Mouse (Mus musculus): Measurements from ENCODE around the gene Klhl18. TPM values are rescaled to one million over a fixed set of nuclear protein-coding genes. Genes with fewer than 3 reads are reported as not detected.

Klhl18 gene
- polyA plus RNA-seq, 1 experiment from 2014 or later, result 5.2 TPM

DNA sequence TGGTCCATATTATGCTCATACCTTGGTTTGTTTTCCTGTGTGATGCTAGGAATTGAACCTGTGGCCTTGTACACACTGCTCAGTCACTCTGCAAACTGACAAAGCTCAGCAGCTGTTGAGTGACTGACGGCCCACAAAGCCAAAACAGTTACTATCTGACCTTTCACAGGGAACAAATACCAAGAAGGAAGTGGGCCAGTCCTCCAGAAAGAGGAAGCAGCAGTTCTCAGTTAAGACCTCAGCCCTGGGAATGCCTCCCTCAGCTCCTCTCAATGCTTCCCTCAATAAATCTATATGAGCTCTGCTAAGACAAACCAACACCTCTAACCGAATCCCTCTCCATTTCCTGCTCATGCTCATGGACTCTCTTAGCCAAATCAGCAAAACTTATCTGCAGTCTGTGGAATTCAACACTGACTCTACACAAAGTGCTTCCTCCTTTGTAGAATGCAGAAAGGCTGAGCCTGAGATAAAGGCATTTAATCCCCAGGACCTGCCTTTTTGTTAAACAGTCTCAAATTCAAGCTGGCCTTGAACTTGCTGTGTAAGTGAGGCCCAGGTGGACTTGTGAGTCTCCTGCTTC, 17.3 kb downstream of the Klhl18 start:
- no peaks in the 10 kb centered on the region for H3K9me3 ChIP-seq (ENCODE audit: control insufficient read depth)
- WGBS, result 17% methylated on average over 2 of the region's 2 CpGs

DNA sequence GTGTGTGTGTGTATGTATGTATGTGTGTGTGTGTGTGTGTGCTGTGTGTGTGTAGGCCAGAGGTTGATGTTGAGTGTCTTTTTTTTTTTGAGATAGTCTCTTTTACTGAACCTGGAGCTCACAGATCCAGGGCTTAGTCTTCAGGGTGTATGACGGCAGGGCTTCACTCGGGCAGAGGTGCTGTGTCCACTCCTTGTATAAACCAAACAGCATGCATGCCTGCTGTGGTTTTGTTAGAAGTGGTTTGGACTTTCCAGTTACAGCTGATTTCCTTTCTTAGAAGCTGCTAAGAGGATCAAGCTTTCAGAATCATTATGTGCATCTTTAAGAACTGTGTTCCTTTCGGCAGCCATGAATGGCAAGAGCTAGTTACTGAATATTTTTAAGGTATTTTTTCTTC, 18.6 kb downstream of the Klhl18 start:
- Histone ChIP-seq H3K4me1 (replicated peaks; ENCODE audit: control insufficient read depth, insufficient read depth, low read length) (0 out of 2 replicates have a peak, but pooled peaks cover 5% of the 10 kb centered on the region), H3K4me3 (ENCODE audit: low read depth, low read length) (no peak overlapping the region), H3K27ac (ENCODE audit: low read depth, low read length) (no peak overlapping the region), H3K27me3 (replicated peaks; ENCODE audit: control insufficient read depth, insufficient read depth, low read length) (no peaks in the 10 kb centered on the region), H3K9ac (ENCODE audit: low read depth, low read length) (no peak overlapping the region), H3K36me3 (ENCODE audit: control insufficient read depth, insufficient read depth) (peaks cover 3% of the 10 kb centered on the region; the same call in 1 of the 2 replicates), H3K9me3 (ENCODE audit: control insufficient read depth) (no peaks in the 10 kb centered on the region), H3K4me2 (replicated peaks; ENCODE audit: low read depth) (no peak overlapping the region)
- WGBS, result 88% methylated on average over 3 of the region's 3 CpGs
- no peak for TF ChIP-seq CTCF (IDR thresholded peaks at IDR 0.05; ENCODE audit: low read depth)
- ATAC-seq, result no peak

More for the DNA sequence above, 17.3 kb downstream of the Klhl18 start:
- Histone ChIP-seq H3K27ac (ENCODE audit: low read depth, low read length) (no peak overlapping the region; the same call in 1 of the 2 replicates), H3K36me3 (ENCODE audit: control insufficient read depth, insufficient read depth) (peaks cover 3% of the 10 kb centered on the region; the same call in 1 of the 2 replicates), H3K4me2 (replicated peaks; ENCODE audit: low read depth) (no peak overlapping the region), H3K9ac (ENCODE audit: low read depth, low read length) (no peak overlapping the region), H3K27me3 (replicated peaks; ENCODE audit: control insufficient read depth, insufficient read depth, low read length) (no peaks in the 10 kb centered on the region), H3K4me3 (ENCODE audit: low read depth, low read length) (no peak overlapping the region), H3K4me1 (replicated peaks; ENCODE audit: control insufficient read depth, insufficient read depth, low read length) (0 out of 2 replicates have a peak, but pooled peaks cover 5% of the 10 kb centered on the region)
- no peak for TF ChIP-seq CTCF (IDR thresholded peaks at IDR 0.05; ENCODE audit: low read depth)
- peak; percentile 43 for ATAC-seq

DNA sequence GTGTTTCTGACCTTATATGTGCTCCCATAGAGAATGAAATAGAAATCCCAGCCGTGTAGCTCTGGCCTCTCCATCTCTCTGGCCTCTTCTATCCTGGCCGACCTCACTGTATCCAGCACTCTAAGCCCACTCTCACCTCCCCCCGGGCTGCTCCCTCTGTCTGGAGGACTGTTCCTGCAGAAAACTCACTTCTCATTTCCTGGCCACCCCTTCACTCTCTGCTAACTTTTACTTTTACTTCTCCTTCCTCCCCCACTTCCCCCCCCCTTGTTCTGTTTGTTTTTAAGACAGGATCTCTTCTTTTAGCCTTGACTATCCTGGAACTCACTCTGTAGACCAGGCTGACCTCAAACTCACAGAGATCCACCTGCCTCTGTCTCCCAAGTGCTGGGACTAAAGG, 24.0 kb downstream of the Klhl18 start:
- Histone ChIP-seq H3K4me2 (replicated peaks; ENCODE audit: low read depth) (no peak overlapping the region), H3K9ac (ENCODE audit: low read depth, low read length) (no peak overlapping the region), H3K9me3 (ENCODE audit: control insufficient read depth) (no peaks in the 10 kb centered on the region), H3K4me3 (ENCODE audit: low read depth, low read length) (no peak overlapping the region), H3K27me3 (replicated peaks; ENCODE audit: control insufficient read depth, insufficient read depth, low read length) (no peaks in the 10 kb centered on the region), H3K36me3 (ENCODE audit: control insufficient read depth, insufficient read depth) (peaks cover 23% of the 10 kb centered on the region; the same call in 1 of the 2 replicates), H3K27ac (ENCODE audit: low read depth, low read length) (no peak overlapping the region), H3K4me1 (replicated peaks; ENCODE audit: control insufficient read depth, insufficient read depth, low read length) (no peaks in the 10 kb centered on the region)
- WGBS, result 76% methylated on average over 3 of the region's 3 CpGs
- no peak for ATAC-seq
- TF ChIP-seq CTCF (IDR thresholded peaks at IDR 0.05; ENCODE audit: low read depth), result no peak

DNA sequence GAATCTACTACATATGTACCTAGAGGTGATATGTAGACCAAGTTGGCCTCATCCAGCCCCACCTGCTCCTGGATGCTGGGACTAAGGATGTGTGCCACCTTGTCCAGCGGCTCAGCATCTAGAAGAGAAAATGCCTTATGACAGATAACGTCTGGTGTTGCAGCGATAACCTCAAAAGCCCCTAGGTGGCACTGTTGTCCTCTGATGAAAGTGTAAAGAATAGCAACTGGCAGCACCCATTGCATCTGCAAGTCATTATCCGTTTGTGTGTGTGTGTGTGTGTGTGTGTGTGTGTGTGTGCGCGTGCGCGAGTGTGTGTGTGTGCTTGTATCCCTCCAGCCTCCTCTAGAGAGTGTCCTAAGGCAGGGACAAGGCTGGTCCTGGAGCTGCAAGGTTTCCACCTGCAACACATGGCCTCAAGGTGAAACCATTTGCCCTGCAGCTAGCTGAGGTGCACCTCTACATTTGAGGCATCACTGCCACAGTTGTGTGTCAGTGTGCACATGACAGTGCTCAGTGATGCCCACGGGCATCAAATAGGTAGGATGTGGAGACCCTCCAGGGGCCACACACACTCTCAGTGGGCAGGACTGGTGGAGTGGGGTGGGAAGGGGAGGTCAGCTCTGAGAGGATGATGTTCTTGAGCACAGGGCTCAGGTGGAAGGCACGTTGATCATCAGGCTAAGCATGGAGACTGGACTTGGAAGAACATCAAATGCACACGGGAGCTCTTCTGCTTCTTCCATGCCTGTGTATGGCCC, 27.5 kb downstream of the Klhl18 start:
- no peaks in the 10 kb centered on the region for H3K4me1 ChIP-seq (replicated peaks; ENCODE audit: control insufficient read depth, insufficient read depth, low read length)
- H3K27ac ChIP-seq (ENCODE audit: low read depth, low read length), result no peak overlapping the region
- peak; percentile 75 for ATAC-seq
- no peaks in the 10 kb centered on the region for H3K9me3 ChIP-seq (ENCODE audit: control insufficient read depth)
- peaks cover 32% of the 10 kb centered on the region; the same call in 1 of the 2 replicates for H3K36me3 ChIP-seq (ENCODE audit: control insufficient read depth, insufficient read depth)
- H3K9ac ChIP-seq (ENCODE audit: low read depth, low read length), result no peak overlapping the region
- 25% methylated on average over 11 of the region's 11 CpGs for WGBS
- peak; percentile 92 for TF ChIP-seq CTCF (IDR thresholded peaks at IDR 0.05; ENCODE audit: low read depth)
- no peaks in the 10 kb centered on the region for H3K27me3 ChIP-seq (replicated peaks; ENCODE audit: control insufficient read depth, insufficient read depth, low read length)
- no peak overlapping the region for H3K4me3 ChIP-seq (ENCODE audit: low read depth, low read length)
- no peak overlapping the region for H3K4me2 ChIP-seq (replicated peaks; ENCODE audit: low read depth)

DNA sequence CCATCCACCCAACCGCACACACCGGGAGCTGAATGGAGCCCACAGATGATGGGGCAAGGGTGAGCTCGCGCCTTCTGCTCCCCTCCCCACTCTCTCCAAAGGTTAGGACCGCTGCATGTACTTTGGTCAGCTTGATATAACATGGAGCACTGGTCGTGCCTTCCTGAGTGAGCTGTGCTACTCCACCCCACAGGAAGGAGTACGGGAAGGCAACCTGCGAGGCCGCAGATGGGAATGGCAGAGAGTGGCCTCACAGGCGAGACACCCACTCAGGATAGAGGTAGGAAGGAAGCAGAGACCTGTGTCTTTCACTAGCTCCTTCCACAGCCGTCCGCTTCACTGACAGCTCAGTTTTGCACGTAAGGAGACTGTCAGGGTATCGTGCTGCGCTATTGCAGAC, 28.1 kb downstream of the Klhl18 start:
- Histone ChIP-seq H3K4me3 (ENCODE audit: low read depth, low read length) (no peak overlapping the region), H3K9ac (ENCODE audit: low read depth, low read length) (no peak overlapping the region), H3K36me3 (ENCODE audit: control insufficient read depth, insufficient read depth) (peaks cover 32% of the 10 kb centered on the region; the same call in 1 of the 2 replicates), H3K4me2 (replicated peaks; ENCODE audit: low read depth) (no peak overlapping the region), H3K4me1 (replicated peaks; ENCODE audit: control insufficient read depth, insufficient read depth, low read length) (no peaks in the 10 kb centered on the region), H3K27me3 (replicated peaks; ENCODE audit: control insufficient read depth, insufficient read depth, low read length) (no peaks in the 10 kb centered on the region), H3K27ac (ENCODE audit: low read depth, low read length) (no peak overlapping the region), H3K9me3 (ENCODE audit: control insufficient read depth) (no peaks in the 10 kb centered on the region)
- 78% methylated on average over 15 of the region's 15 CpGs for WGBS
- no peak for TF ChIP-seq CTCF (IDR thresholded peaks at IDR 0.05; ENCODE audit: low read depth)
- no peak for ATAC-seq

DNA sequence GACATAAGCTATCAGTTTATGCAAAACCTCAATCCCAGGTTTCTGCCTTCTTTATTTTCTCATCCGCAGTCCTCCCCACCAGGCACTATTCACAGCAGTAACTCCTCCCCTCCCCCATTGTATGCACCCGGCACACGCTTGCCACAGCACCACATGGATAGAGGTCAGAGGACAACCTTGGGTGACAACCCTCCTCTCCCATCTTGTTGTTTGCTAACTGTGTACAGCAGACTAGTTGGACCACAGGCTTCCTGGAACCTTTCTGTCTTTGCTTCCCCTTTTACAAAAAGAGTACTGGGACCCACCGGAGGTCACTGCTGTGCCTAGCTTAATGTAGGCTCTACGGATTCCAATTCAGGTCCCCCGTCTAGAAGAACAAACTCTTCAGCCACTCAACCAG, 35.9 kb downstream of the Klhl18 start:
- 88% methylated on average over 6 of the region's 6 CpGs for WGBS
- no peak for ATAC-seq

More for the DNA sequence above, 35.9 kb downstream of the Klhl18 start:
- no peak for TF ChIP-seq CTCF (IDR thresholded peaks at IDR 0.05; ENCODE audit: low read depth)
- no peaks in the 10 kb centered on the region for H3K27me3 ChIP-seq (replicated peaks; ENCODE audit: control insufficient read depth, insufficient read depth, low read length)
- no peak overlapping the region for H3K27ac ChIP-seq (ENCODE audit: low read depth, low read length)
- no peak overlapping the region for H3K4me2 ChIP-seq (replicated peaks; ENCODE audit: low read depth)
- no peak overlapping the region for H3K4me3 ChIP-seq (ENCODE audit: low read depth, low read length)
- peaks cover 21% of the 10 kb centered on the region for H3K36me3 ChIP-seq (ENCODE audit: control insufficient read depth, insufficient read depth)
- H3K9me3 ChIP-seq (ENCODE audit: control insufficient read depth), result no peaks in the 10 kb centered on the region
- no peak overlapping the region for H3K9ac ChIP-seq (ENCODE audit: low read depth, low read length)
- H3K4me1 ChIP-seq (replicated peaks; ENCODE audit: control insufficient read depth, insufficient read depth, low read length), result no peaks in the 10 kb centered on the region
